Mouse (Mus musculus) hindbrain, postnatal 0 days (tissue): ENCODE results near the gene Rtkn. TPM values are rescaled to one million over a fixed set of nuclear protein-coding genes. Genes with fewer than 3 reads are reported as not detected.
A peak's percentile ranks its signal among the peaks of the same experiment; 100 is the strongest.

ENCODE experiments used
- ATAC-seq: fragments of 200-750 bp; cut with Nextera tagmentation; 2 replicates; pipeline ENCODE4 v1.8.0; 2017; ENCODE audit warnings: mild to moderate bottlenecking, moderate TSS enrichment, moderate library complexity
- DNase-seq: peaks from one replicate; pipeline ENCODE4 v3.0.0-alpha.2; 2015; ENCODE audit warnings: low spot score
- H3K27ac ChIP-seq: fragments of 300-500 bp; sonication (generic); 2 replicates; pipeline ENCODE4 v1.5.1; 2014; ENCODE audit warnings: mild to moderate bottlenecking
- H3K27me3 ChIP-seq: fragments of 300-500 bp; sonication (generic); 2 replicates; pipeline ENCODE4 v1.6.1; 2014; ENCODE audit warnings: low read length, mixed read lengths; ENCODE audit not compliant: insufficient read depth
- H3K36me3 ChIP-seq: fragments of 300-500 bp; sonication (generic); 2 replicates; pipeline ENCODE4 v1.6.1; 2014; ENCODE audit warnings: low read length, mixed read lengths; ENCODE audit not compliant: insufficient read depth
- H3K4me1 ChIP-seq: fragments of 300-500 bp; sonication (generic); 2 replicates; pipeline ENCODE4 v1.6.1; 2014; ENCODE audit warnings: antibody characterized with exemption, low read length, mixed read lengths; ENCODE audit not compliant: insufficient read depth
- H3K4me2 ChIP-seq: fragments of 300-500 bp; sonication (generic); 2 replicates; pipeline ENCODE4 v1.6.1; 2014; ENCODE audit warnings: low read depth, mild to moderate bottlenecking, low read length, moderate library complexity, mixed read lengths
- H3K4me3 ChIP-seq: fragments of 300-500 bp; sonication (generic); 2 replicates; pipeline ENCODE4 v1.5.1; 2014; ENCODE audit warnings: low read length
- H3K9ac ChIP-seq: fragments of 300-500 bp; sonication (generic); replicated peaks from 2 replicates; pipeline ENCODE4 v1.6.1; 2014; ENCODE audit warnings: mild to moderate bottlenecking, low read length, moderate library complexity, mixed read lengths
- H3K9me3 ChIP-seq: fragments of 300-500 bp; sonication (generic); 2 replicates; pipeline ENCODE4 v1.6.1; 2016; ENCODE audit warnings: low read length, mixed read lengths
- CTCF ChIP-seq: IDR thresholded peaks from 2 replicates; pipeline ENCODE4 v1.5.1; 2016; ENCODE audit warnings: antibody characterized with exemption, control low read depth, low read depth
- WGBS: fragments of 180-500 bp; shearing (Covaris S2); extraction: QIAGEN DNeasy Blood & Tissue Kit; methylation state at CpG from one replicate; pipeline ENCODE4 v1.1.7; 2014; 5-methylcytosine and 5-hydroxymethylcytosine counted together
- polyA plus RNA-seq: library from polyadenylated mRNA; unstranded; fragments of >200 nt; fragmentation: Nextera tagmentation; extraction: Ambion mirVana; gene quantifications from 2 replicates; pipeline ENCODE4 v1.2.1, GENCODE M21; 2015
- total RNA-seq: library from RNA; depleted of rRNA; stranded (reverse); fragments of >200 nt; gene quantifications from 2 replicates; pipeline ENCODE4 v1.2.3, GENCODE M21; 2014; rRNA removed

Rtkn gene
- total RNA-seq (40.0 and 73.6 TPM in 2 replicates), polyA plus RNA-seq (20.8 and 21.1 TPM in 2 replicates)

DNA sequence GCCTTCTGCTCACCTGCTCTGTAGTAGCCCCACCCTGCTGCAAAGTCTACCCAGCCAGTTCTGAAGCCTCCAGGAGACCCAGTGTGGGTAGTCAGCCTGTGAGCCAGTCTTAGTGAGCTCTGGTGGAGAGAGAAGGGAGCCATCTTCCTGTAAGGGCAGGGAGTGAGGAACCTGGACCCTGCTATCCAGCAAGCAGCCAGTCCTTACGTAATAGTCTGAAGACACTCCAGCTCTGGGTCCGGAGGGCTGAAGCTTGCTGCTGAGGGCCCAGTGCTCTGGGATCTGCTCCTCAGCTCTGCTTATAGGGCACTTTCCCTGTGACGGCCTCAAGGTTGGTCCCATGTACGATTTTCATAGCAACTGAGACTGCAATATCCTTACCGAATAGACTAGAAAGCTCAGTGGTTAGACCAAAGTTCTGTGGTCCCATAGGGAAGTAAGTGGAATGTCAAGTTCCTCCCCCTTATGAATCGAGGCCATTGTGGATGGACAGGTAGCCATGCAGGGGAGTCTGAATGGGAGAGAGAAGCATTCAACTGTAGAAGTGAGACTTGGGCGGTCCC, at the start of gene Rtkn:
Gene Rtkn, plus strand, starts transcription at position 513 of the 563 bp plus-strand sequence.
- Histone ChIP-seq H3K36me3 (no peaks in the 10 kb centered on the region), H3K27ac (peak within 1 kb of the TSS; percentile 89; the same call in 1 of the 2 replicates), H3K9me3 (no peaks in the 10 kb centered on the region), H3K9ac (no peak within 1 kb of the TSS; the same call in 1 of the 2 replicates), H3K4me3 (peak within 1 kb of the TSS; percentile 21), H3K4me2 (peak within 1 kb of the TSS; percentile 55), H3K4me1 (0 out of 2 replicates have a peak, but pooled peaks cover 8% of the 10 kb centered on the region), H3K27me3 (no peaks in the 10 kb centered on the region)
- 61% methylated on average over 7 of the region's 7 CpGs for WGBS
- DNase-seq: no peak
- TF ChIP-seq CTCF: no peak
- no peak for ATAC-seq

DNA sequence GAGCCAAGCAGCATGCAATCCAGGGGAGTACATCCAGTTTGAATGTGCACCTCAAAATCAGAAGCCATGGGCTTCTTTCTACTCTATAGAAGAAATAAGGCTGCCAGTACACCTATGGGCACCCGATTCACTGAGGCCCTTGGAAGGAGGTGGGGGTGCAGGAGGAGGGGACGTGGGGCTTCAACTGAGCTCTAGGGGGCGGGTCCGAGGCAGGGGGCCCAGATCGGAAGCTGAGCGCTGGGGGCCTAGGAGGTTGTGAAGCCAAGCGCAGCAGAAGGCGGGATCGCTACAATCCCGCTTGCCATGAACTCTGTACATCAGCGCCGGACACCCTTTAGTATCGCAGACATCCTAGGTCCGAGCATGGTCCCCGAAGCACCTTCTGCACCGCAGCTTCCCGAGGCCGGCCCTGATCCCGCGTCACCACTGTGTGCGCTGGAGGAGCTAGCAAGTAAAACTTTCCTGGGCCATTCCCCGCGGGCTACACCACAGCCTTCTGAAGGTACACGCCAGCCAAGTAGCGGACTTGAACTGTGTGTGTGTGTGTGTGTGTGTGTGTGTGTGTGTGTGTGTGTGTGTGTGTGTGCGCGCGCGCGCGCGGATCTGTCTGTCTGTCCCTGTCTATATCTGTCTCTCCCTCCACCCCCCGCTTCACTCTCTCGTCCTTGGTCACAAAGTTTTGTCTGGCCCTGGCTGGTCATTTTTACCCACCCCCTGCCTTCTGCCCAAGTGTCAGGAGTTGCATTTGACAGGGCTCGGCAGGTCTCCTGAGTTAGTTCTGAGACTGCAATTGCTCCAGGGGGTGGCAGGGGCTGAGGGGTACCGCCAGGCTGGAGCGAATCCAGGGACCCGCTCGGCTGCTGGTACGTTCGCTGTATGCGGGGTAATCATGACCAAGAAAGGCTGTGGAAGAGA, 48.9 kb upstream of the Rtkn start, which contains the start of gene Lbx2:
Gene Lbx2, plus strand, starts transcription at position 247 of the 915 bp plus-strand sequence.
- no peak within 1 kb of the TSS for H3K4me3 ChIP-seq
- no peak within 1 kb of the TSS for H3K27ac ChIP-seq
- H3K27me3 ChIP-seq: peaks cover 61% of the 10 kb centered on the region
- no peaks in the 10 kb centered on the region for H3K9me3 ChIP-seq
- 2% methylated on average over 41 of the region's 42 CpGs for WGBS
- peak within 1 kb of the TSS; percentile 37; the same call in 1 of the 2 replicates for H3K4me2 ChIP-seq
- H3K4me1 ChIP-seq: no peaks in the 10 kb centered on the region
- ATAC-seq (no peak), DNase-seq (no peak)
- H3K36me3 ChIP-seq: 0 out of 2 replicates have a peak, but pooled peaks cover 4% of the 10 kb centered on the region
- no peak for TF ChIP-seq CTCF
- no peak within 1 kb of the TSS for H3K9ac ChIP-seq

DNA sequence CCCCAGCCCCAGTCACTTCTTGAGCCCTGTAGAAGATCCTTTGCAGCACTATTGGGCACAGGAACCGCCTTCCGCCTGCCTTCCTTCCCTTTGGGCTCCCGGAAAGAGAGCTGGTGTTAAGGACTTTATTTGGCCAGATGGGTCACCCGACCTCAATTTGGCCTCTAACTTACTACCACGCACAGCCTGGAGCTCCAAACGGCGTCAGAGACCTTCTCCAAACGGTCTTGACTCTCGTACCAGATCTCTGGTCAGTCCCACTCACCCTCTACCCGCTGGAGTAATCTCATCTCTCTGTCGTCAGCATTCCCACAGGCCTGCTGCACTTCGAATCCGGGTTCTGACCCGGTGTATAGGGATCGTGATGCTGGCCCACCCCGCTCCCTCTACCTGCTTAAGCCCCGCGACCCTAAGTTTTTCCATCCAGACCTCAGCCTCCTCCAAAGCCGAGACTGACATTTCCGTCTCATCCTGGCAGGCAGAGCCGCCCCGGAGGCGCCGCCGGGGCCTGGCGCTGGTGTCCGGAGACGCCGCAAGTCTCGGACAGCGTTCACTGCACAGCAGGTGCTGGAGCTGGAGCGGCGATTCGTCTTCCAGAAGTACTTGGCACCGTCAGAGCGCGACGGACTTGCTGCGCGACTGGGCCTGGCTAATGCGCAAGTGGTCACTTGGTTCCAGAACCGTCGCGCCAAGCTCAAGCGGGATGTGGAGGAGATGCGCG, 47.9 kb upstream of the Rtkn start:
- Histone ChIP-seq H3K9ac (no peak overlapping the region), H3K4me2 (peak overlapping the region; percentile 37), H3K4me1 (no peaks in the 10 kb centered on the region), H3K36me3 (0 out of 2 replicates have a peak, but pooled peaks cover 3% of the 10 kb centered on the region), H3K4me3 (peak overlapping the region; percentile 20; the same call in 1 of the 2 replicates), H3K27me3 (peaks cover 61% of the 10 kb centered on the region), H3K9me3 (no peaks in the 10 kb centered on the region), H3K27ac (no peak overlapping the region)
- DNase-seq (no peak), ATAC-seq (no peak)
- no peak for TF ChIP-seq CTCF
- 1% methylated on average over 47 of the region's 47 CpGs for WGBS

DNA sequence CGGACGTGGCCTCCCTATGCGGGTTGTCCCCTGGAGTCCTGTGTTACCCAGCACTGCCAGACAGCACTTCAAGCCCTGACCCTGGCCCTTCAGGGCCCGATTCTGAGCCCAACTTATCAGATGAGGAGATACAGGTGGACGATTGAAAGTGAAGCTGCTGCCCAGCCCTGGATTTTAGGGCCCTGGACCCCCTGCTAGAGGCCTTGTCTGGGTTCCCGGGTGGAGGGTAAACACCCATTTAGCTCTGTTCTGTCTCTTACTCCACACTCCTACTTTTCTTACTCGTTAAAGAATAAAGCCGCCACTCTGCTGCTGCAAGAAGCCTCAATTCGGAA, 47.4 kb upstream of the Rtkn start:
- H3K36me3 ChIP-seq: no peaks in the 10 kb centered on the region
- H3K4me2 ChIP-seq: peak overlapping the region; percentile 37
- H3K27ac ChIP-seq: no peak overlapping the region
- H3K9ac ChIP-seq: no peak overlapping the region
- no peak for TF ChIP-seq CTCF
- H3K9me3 ChIP-seq: no peaks in the 10 kb centered on the region
- no peaks in the 10 kb centered on the region for H3K4me1 ChIP-seq
- WGBS: 9% methylated on average over 9 of the region's 9 CpGs
- no peak for ATAC-seq
- DNase-seq: no peak
- H3K4me3 ChIP-seq: peak overlapping the region; percentile 20; the same call in 1 of the 2 replicates
- H3K27me3 ChIP-seq: peaks cover 61% of the 10 kb centered on the region

DNA sequence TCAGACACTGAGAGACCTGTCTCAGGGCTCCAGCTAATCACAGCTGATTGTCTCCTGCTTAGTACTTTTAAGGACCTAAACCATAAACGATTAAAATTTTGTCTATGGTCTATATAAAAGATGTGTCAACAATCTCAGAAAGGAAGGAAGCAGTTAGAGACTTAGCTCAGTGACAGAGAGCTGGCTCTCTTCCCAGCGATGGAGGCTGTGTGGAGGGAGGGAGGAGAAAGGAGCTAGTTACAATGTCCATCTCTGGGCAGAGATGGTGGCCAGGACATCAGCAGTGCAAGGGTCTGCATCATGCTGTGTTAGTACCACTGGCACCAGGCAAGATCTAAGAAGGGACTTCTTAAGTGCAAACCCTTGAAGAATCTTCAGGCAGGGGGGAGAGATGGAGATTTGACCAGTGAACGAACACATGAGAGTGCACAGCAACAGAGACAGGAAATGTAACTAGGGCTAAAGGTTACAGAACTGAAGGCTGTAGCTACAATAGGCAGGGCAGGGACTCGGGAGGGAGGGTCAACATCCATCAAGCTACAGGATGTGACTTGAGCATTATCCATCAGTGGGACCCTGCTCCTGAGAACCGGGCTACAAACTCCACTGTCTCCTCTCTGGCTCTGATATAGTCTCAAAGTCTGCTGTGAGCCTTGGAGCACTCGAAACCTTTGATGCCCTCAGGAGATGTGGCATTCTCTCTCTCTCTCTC, 42.7 kb upstream of the Rtkn start:
- H3K4me3 ChIP-seq: no peak overlapping the region
- no peaks in the 10 kb centered on the region for H3K36me3 ChIP-seq
- ATAC-seq: no peak
- H3K27me3 ChIP-seq: peaks cover 22% of the 10 kb centered on the region
- no peak overlapping the region for H3K9ac ChIP-seq
- WGBS: 42% methylated on average over 6 of the region's 6 CpGs
- no peak for TF ChIP-seq CTCF
- no peaks in the 10 kb centered on the region for H3K4me1 ChIP-seq
- no peaks in the 10 kb centered on the region for H3K9me3 ChIP-seq
- no peak overlapping the region for H3K4me2 ChIP-seq
- no peak for DNase-seq
- no peak overlapping the region for H3K27ac ChIP-seq

DNA sequence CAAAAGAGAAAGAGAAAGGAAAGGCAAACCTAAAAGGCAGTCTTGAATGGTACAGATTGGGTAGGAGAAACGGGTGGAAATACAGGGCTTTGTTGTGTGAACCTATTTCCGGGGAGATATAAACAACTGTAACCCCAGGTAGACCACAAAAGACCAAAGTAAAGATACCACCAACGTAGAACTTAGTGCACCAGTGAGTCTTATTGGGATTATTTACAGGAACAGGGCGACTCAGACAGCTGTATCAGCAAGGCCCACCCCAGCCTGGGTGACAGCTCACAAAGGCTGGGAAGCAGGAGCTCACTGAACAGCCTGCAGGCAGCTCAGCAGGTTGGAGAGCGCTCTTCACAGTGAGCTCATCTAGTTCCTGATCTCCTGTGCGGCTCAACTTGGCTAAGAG, 39.3 kb upstream of the Rtkn start:
- no peaks in the 10 kb centered on the region for H3K4me1 ChIP-seq
- no peak overlapping the region for H3K9ac ChIP-seq
- no peaks in the 10 kb centered on the region for H3K9me3 ChIP-seq
- ATAC-seq (no peak), DNase-seq (no peak)
- no peak overlapping the region for H3K4me3 ChIP-seq
- 48% methylated on average over 6 of the region's 6 CpGs for WGBS
- no peak overlapping the region for H3K4me2 ChIP-seq
- H3K27me3 ChIP-seq: no peaks in the 10 kb centered on the region
- H3K36me3 ChIP-seq: no peaks in the 10 kb centered on the region
- H3K27ac ChIP-seq: no peak overlapping the region
- TF ChIP-seq CTCF: no peak
